Mouse (Mus musculus) lung, adult 18-20 months (tissue): Measurements from ENCODE around the gene Mvp.
A peak's percentile ranks its signal among the peaks of the same experiment; 100 is the strongest.

Source experiments
- DNase-seq, 2 experiments: peaks; one replicate each; pipeline ENCODE4 v3.0.0; 2022; ENCODE audit warnings: mixed read lengths in 2 of 2

Gene Mvp

DNA sequence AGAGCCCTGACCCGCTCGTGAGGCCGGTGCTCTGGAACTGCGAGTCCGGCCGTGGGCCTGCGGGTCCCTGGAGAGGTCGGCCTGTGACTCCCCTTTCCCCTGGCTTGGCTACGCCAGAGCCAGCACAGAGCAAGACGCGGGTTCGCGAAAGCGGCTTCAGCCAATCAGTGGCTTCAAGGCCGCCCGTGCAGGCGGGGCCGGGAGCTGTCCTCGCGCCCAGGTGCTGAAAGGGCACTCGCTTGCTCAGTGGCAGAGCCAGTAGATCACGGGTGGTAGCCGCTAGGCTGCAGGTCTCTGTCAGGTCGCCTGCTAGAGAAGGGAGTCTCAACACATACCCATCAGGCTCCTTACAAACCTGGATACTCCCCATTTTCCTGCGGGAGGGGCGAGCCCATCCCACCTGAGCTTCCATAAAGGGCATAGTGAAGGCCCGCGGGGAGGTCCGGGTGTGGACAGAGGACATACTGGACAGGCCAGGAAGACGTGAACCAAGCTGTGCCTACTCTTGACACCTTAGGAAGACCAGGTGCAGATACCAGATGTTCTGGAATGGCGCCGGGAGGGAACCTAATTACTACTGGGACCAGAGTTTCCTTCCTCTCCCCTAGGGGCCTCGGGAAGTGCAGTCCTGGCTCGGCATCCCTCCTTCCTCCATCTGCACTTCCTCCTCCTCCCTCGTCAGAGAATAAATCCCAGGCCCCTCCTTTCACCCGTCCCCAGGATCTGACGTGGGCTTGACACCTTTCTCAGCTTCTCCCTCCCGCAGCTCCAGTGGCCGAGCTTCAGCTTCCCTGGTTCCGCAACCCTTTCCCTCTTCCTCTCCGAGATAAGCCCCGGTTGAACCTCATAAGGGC, 64.4 kb downstream of the Mvp start, which contains the start of gene Sez6l2:
Sez6l2 (plus strand) TSS at position 771 of the 854 bp plus-strand sequence.
- peak; percentile 76 to 85 for DNase-seq

- no peak for DNase-seq
These were observed 65.0 kb downstream of the Mvp start, which contains the start of gene Asphd1 for GRCm38 (mm10) chr7:126949403-126949792. Asphd1 (minus strand) TSS chr7:126949582.

DNA sequence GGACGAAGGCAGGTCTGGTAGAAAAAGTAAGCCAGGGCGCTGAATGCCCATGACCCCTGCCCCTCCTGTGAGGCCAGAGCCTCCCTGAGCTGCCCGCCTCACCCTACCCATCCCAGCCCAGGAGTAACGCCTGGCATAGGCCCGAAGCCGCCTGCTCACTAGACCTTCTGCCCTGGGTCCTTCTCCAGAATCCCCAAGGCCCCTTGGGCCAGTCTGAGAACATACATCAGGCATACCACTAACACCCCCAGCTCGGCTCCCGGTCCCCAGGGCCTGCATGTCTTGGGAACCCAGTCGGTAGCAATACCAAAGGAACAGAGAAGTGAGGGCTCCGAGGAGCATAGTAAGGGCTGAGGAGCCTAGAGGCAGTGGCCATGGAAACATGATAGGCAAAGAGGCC, 65.8 kb downstream of the Mvp start:
- DNase-seq = no peak

DNA sequence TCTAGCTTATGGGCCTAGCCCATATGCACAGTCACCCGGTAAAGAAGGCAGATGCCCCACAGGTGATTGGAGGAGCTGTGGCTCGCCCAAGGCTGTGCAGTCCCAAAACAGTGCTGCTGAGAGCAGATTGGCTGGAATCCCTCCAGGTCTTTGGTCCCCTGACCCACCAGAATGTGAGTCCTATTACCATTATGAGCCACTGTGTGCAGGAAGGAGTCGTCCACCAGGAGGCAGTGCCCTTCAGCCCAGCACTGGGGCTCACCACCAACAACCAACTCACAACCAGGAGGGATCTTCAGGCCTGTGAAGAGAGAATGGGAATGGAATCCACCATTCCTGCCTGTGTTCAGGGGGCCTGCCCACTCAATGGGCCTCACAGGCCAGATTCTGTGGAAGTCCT, 67.9 kb downstream of the Mvp start:
- no peak for DNase-seq

DNA sequence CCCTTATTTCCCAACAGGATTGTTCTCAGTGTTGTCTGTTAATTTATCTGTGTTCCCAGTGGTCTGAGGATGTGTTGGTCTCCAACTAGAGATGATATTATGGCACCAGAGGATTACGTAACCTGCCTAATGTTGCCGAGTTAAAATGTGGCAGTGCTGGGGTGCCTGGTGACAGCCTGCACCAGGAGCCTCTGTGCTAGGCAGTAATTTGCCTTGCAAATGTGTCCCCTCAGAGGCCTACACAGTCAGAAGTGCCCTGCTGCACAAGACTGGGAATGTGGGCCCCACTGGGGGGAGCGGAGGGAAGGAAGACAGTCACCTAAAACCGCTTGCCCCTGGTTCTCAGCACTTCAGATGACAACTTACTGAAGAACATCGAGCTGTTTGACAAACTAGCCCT, 72.6 kb downstream of the Mvp start:
- DNase-seq = no peak

- DNase-seq = no peak
These were observed 73.2 kb downstream of the Mvp start for GRCm38 (mm10) chr7:126941171-126941570.
